Mouse (Mus musculus) CH12.LX (cell line): ENCODE results near the gene Gli2.

Experiments used
- CTCF ChIP-seq, 2 experiments: IDR thresholded peaks in 1 of 2; conservative IDR thresholded peaks in 1 of 2; 2 replicates each; pipeline ENCODE4 v1.5.1; 2011 to 2012; ENCODE audit warnings: low read depth in 2 of 2, low read length in 2 of 2, improper control_type of control experiment in 1 of 2, inconsistent platforms in 1 of 2, mild to moderate bottlenecking in 1 of 2, moderate library complexity in 1 of 2
- E2F4 ChIP-seq: IDR thresholded peaks from 2 replicates; pipeline ENCODE4 v1.6.1; 2011; ENCODE audit warnings: low read depth, low read length, improper control_type of control experiment; ENCODE audit not compliant: insufficient replicate concordance
- HCFC1 ChIP-seq: IDR thresholded peaks from 2 replicates; pipeline ENCODE4 v1.6.1; 2012; ENCODE audit warnings: low read depth, mild to moderate bottlenecking, inconsistent platforms, low read length, improper control_type of control experiment
- POLR2A ChIP-seq: IDR thresholded peaks from 2 replicates; pipeline ENCODE4 v1.6.1; 2011; ENCODE audit warnings: low read depth, mild to moderate bottlenecking, improper control_type of control experiment, low read length
- RCOR1 ChIP-seq: conservative IDR thresholded peaks from 2 replicates; pipeline ENCODE4 v1.6.1; 2012; ENCODE audit warnings: low read depth, mild to moderate bottlenecking, inconsistent platforms, low read length, improper control_type of control experiment
- TBP ChIP-seq: conservative IDR thresholded peaks from 2 replicates; pipeline ENCODE4 v1.6.1; 2011; ENCODE audit warnings: low read depth, low read length, improper control_type of control experiment
- USF1 ChIP-seq: IDR thresholded peaks from 2 replicates; pipeline ENCODE4 v1.6.1; 2014; ENCODE audit warnings: low read depth, mild to moderate bottlenecking, inconsistent platforms, low read length, improper control_type of control experiment

- TF ChIP-seq USF1 (no peak), E2F4 (no peak), CTCF (conservative IDR thresholded peaks at IDR 0.05 in 1 of 2, IDR thresholded peaks at IDR 0.05 in 1 of 2; ENCODE audit: low read depth in 2 of 2, low read length in 2 of 2) (no peak), RCOR1 (no peak), HCFC1 (no peak), TBP (no peak), POLR2A (no peak)
Observed at GRCm38 (mm10) chr1:119053872-119054354, 494 bp upstream of the Gli2 start.
